In the genomic region with DNA sequence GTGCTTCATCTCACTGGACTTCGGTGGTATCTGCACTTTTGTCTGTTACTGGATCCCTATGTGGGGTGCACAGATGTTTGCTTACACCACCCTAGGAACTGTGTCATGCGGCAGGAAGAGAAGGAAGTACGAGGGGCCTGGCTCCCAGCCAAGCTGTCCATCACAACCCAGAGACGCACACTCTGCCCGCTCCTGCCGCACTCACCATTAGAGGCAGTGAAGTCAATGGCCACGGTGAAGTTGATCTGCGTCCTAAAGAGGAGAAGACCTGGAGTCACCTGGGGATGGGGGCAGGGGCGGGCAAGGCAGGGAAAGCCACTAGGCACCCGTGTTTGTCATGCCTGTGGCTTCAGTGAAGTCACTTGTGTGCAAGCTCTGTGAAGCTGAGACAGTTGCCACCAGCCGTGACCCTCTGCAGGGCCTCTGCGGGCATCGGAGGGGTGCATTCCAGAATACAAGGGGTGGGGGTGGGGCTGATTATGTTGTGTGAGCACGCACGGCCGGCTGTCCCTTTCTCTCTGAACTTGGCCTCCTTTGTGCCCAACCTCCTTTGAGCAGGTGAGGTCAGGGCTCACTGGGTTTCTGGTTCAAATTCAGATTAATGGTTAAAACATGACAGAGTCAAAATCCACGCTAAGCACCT, we compare ENCODE assay signal across 9 mouse cellular contexts. TPM values are rescaled to one million over a fixed set of nuclear protein-coding genes. Genes with fewer than 3 reads are reported as not detected.
DNase-seq lines count a peak whose midpoint lies in the region; ATAC-seq and TF ChIP-seq lines count a peak whose summit lies in the region.
"Had no signal": no experiment of that assay in that cellular context is flagged by ENCODE, and none has a peak within 500 bp of the region (broad histone marks: within the 10 kb centered on the region; RNA-seq: fewer than 3 reads in every experiment).

No protein-coding gene starts in this region.

- DNase-seq in hindbrain, embryonic 10.5 days (ENCODE audit: low spot score) = no peak
- DNase-seq in T-cell, adult 2 months (ENCODE audit: low spot score) = peak; percentile 29
- peak; percentile 54 for DNase-seq in heart, postnatal 4 days
- no peak for DNase-seq in liver, embryonic 13.5 days
- DNase-seq in midbrain, postnatal 0 days (ENCODE audit: low spot score) = peak; percentile 34
- no peak for DNase-seq in gastrocnemius, postnatal 25 days
- DNase-seq in layer of hippocampus, postnatal 14 days (ENCODE audit: low spot score in 2 of 2) = no peak

- no peak for ATAC-seq in hindbrain, embryonic 16.5 days
- no peak for ATAC-seq in liver, embryonic 13.5 days (ENCODE audit: low read depth)
- no peak for ATAC-seq in midbrain, postnatal 0 days (ENCODE audit: low FRiP score)

- TF ChIP-seq CTCF in midbrain, postnatal 0 days (IDR thresholded peaks at IDR 0.05) = no peak

- H3K4me1 ChIP-seq in hindbrain, embryonic 10.5 days (replicated peaks) = peaks cover 35% of the 10 kb centered on the region
- peaks cover 11% of the 10 kb centered on the region for H3K4me1 ChIP-seq in hindbrain, embryonic 16.5 days (ENCODE audit: control insufficient read depth, insufficient read depth, low read depth, low read length)
- H3K4me1 ChIP-seq in liver, embryonic 13.5 days (replicated peaks) = peaks cover 25% of the 10 kb centered on the region
- peaks cover 10% of the 10 kb centered on the region; the same call in 1 of the 2 replicates for H3K4me1 ChIP-seq in midbrain, postnatal 0 days (ENCODE audit: insufficient read depth, low read length)

- WGBS in hindbrain, embryonic 10.5 days = 14% methylated on average over 17 of the region's 17 CpGs
- 12% methylated on average over 17 of the region's 17 CpGs for WGBS in hindbrain, embryonic 16.5 days
- 9% methylated on average over 17 of the region's 17 CpGs for WGBS in liver, embryonic 13.5 days (ENCODE audit: insufficient replicate concordance)
- WGBS in midbrain, postnatal 0 days = 16% methylated on average over 17 of the region's 17 CpGs

- H3K9me3 ChIP-seq in hindbrain, embryonic 10.5 days = peaks cover 13% of the 10 kb centered on the region; the same call in 1 of the 2 replicates
- H3K9me3 ChIP-seq in hindbrain, embryonic 16.5 days (ENCODE audit: control insufficient read depth, low read length) = no peaks in the 10 kb centered on the region
- H3K9me3 ChIP-seq in liver, embryonic 13.5 days (replicated peaks) = no peaks in the 10 kb centered on the region
- H3K9me3 ChIP-seq in midbrain, postnatal 0 days (ENCODE audit: low read length) = no peaks in the 10 kb centered on the region

- peak overlapping the region; percentile 5; the same call in 1 of the 2 replicates for H3K27ac ChIP-seq in hindbrain, embryonic 10.5 days
- no peak overlapping the region; the same call in 1 of the 2 replicates for H3K27ac ChIP-seq in hindbrain, embryonic 16.5 days (ENCODE audit: low read depth, low read length)
- no peak overlapping the region for H3K27ac ChIP-seq in liver, embryonic 13.5 days
- no peak overlapping the region for H3K27ac ChIP-seq in midbrain, postnatal 0 days (ENCODE audit: low read depth, low read length)
- H3K27ac ChIP-seq: heart, adult 2 months had no signal

- H3K4me2 ChIP-seq in hindbrain, embryonic 16.5 days (ENCODE audit: low read length) = no peak overlapping the region
- H3K4me2 ChIP-seq in liver, embryonic 13.5 days = peak overlapping the region; percentile 26
- H3K4me2 ChIP-seq in midbrain, postnatal 0 days (ENCODE audit: low read depth, low read length, poor library complexity, severe bottlenecking) = no peak overlapping the region

- no peaks in the 10 kb centered on the region for H3K36me3 ChIP-seq in hindbrain, embryonic 10.5 days
- H3K36me3 ChIP-seq in hindbrain, embryonic 16.5 days (ENCODE audit: control insufficient read depth, insufficient read depth, low read length) = no peaks in the 10 kb centered on the region
- no peaks in the 10 kb centered on the region for H3K36me3 ChIP-seq in liver, embryonic 13.5 days
- peaks cover 15% of the 10 kb centered on the region; the same call in 1 of the 2 replicates for H3K36me3 ChIP-seq in midbrain, postnatal 0 days (ENCODE audit: insufficient read depth, low read length)

- H3K9ac ChIP-seq in hindbrain, embryonic 16.5 days (ENCODE audit: low read depth, low read length) = no peak overlapping the region
- H3K9ac ChIP-seq in liver, embryonic 13.5 days = no peak overlapping the region; the same call in 1 of the 2 replicates
- no peak overlapping the region for H3K9ac ChIP-seq in midbrain, postnatal 0 days (replicated peaks; ENCODE audit: low read length, poor library complexity, severe bottlenecking)

- peaks cover 35% of the 10 kb centered on the region for H3K27me3 ChIP-seq in hindbrain, embryonic 10.5 days (ENCODE audit: insufficient read depth, poor library complexity, severe bottlenecking)
- no peaks in the 10 kb centered on the region for H3K27me3 ChIP-seq in hindbrain, embryonic 16.5 days (replicated peaks; ENCODE audit: control insufficient read depth, insufficient read depth, low read length)
- 0 out of 2 replicates have a peak, but pooled peaks cover 4% of the 10 kb centered on the region for H3K27me3 ChIP-seq in liver, embryonic 13.5 days
- H3K27me3 ChIP-seq in midbrain, postnatal 0 days (ENCODE audit: insufficient read depth, low read length) = no peaks in the 10 kb centered on the region

- H3K4me3 ChIP-seq in hindbrain, embryonic 10.5 days = no peak overlapping the region
- H3K4me3 ChIP-seq in hindbrain, embryonic 16.5 days (ENCODE audit: low read length) = no peak overlapping the region
- no peak overlapping the region for H3K4me3 ChIP-seq in liver, embryonic 13.5 days (replicated peaks)
- H3K4me3 ChIP-seq in midbrain, postnatal 0 days (ENCODE audit: low read depth, low read length) = no peak overlapping the region
- H3K4me3 ChIP-seq: heart, adult 2 months had no signal

RNA-seq across cellular contexts. Expression of a gene that starts 50.6 kb away (rescaled TPM):
- polyA plus RNA-seq in hindbrain, embryonic 10.5 days (2016; fragmentation: Nextera tagmentation; extraction: Ambion mirVana) = 0.04 TPM in 1 of 2 replicates, not detected in the other
- 0.06 and 0.26 TPM in 2 replicates for polyA plus RNA-seq in hindbrain, embryonic 16.5 days (2015; fragmentation: Nextera tagmentation; extraction: Ambion mirVana)
- total RNA-seq in heart, postnatal 4 days (2021) = under 1 TPM; 0.47 to 0.57 TPM
- polyA plus RNA-seq in liver, embryonic 13.5 days (2015; fragmentation: Nextera tagmentation; extraction: Ambion mirVana) = 4.4 and 5.3 TPM in 2 replicates
- total RNA-seq in midbrain, postnatal 0 days (2014; rRNA removed) = not detected in 2 replicates
- polyA plus RNA-seq in midbrain, postnatal 0 days (2015; fragmentation: Nextera tagmentation; extraction: Ambion mirVana) = not detected in 2 replicates
- total RNA-seq in gastrocnemius, postnatal 25 days (2021) = under 1 TPM; 0.33 to 0.78 TPM
- under 1 TPM; 0.12 to 0.26 TPM for total RNA-seq in layer of hippocampus, postnatal 14 days (2021)

Comparison
In these comparisons a context has a peak if more than half of its experiments do, and no peak if none do; other contexts are left out.
1. DNase-seq: peak in T-cell, adult 2 months (single experiment), heart, postnatal 4 days (single experiment) and midbrain, postnatal 0 days (single experiment); none in hindbrain, embryonic 10.5 days (single experiment), liver, embryonic 13.5 days (single experiment), gastrocnemius, postnatal 25 days (single experiment) and layer of hippocampus, postnatal 14 days (0 of 2).